Mouse (Mus musculus) CD8-positive naive resting alpha-beta T cell, adult 2 months (primary cell): ENCODE measurements around the gene March1.

Source experiments
- DNase-seq, 2 experiments: peaks; one replicate each; pipeline ENCODE4 v3.0.0; 2022; ENCODE audit warnings: low read depth in 2 of 2, low spot score in 2 of 2

The March1 gene

DNA sequence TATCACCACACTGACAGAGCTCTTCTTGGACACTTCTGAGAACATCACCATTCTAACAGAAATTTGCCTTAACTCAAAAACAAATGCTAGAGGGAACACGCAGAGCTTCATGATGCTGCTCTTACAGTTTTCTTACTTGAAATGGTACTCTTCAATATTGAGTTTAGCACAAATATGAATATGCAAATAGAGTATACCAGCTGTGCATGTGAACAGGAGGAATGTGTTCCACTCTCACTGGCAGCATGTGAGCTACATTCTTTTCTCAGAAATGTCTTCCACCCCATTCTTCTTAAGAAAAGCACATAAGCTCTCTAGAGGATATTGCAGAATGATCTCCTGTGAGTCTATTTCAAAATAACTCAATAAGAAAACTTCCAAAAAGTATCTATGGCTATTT lies 370.0 kb downstream of the March1 start:
- no peak for DNase-seq

DNA sequence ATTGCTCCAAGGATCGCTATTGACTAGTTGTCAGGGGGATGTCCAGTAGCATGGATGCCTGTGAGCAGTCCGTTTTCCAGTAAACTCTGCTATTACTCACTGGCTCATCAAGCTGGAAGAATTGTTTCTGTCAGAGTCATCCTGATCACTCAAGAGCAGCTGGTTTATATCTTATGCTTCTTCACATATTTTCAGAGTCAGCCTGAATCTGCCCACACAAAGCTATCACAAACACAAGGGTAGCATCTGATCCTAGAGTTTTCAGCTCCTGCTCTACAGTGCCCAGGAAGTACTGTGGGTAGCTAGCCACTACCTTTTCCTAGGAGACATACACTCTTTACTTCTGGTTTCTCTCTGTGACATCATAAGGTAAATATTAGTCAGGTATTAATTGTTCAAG lies 405.1 kb downstream of the March1 start:
- no peak for DNase-seq

DNA sequence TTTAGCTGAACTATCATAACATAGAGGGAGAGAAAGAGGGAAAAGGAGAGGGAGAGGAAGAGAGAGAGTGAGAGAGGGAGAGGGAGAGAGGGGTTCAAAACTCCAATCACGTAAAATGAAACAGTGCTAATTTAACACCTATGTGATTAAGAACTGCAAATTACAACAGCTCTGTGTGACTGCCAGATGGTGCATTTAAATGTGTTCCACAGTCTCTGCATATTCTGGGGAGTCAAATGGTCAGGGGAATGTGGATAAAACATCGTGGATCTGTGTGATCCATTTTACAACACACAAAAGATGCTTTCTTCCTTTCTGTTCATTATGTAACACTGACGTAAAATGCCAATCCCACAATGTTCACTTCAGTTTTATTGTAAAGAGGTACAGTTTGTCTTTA lies 416.0 kb downstream of the March1 start:
- DNase-seq = no peak

DNA sequence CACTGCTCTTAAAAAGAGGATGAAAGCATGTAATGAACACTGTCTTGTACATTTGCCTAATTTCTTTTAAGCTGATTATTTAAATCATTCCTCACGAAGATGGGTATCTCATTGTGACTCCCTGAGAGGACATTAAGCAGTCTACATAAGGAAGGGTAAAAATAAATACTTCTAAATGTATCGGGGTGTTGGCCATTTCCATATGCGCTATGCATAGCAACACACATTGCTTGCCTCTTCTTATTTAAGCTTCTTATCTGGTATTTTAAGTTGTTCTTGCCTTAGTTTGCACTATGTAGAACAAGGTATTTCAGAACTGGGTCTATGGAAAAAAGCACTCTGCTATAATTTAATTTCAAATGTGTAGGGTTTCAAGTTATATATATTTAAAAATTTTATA lies 416.7 kb downstream of the March1 start:
- no peak for DNase-seq

DNA sequence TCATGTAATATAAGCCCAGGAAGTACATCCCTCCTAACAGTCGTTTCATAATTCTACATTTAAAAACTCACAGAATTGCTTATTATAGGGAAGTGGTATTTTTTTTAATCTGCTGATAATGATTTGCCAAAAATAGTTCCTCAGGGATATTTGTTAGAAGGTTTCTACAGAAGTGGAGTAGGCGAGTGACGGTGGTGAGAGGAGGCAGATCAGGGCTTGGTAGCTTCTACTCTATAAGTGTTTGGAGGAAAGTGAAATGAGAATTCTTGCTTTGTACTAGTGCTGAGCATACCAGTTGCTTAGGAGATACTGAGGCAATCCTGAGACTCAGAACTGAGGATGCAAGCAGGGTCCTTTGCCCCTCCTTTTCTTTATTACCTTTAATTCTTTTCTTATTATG lies 476.5 kb downstream of the March1 start:
- no peak for DNase-seq

DNA sequence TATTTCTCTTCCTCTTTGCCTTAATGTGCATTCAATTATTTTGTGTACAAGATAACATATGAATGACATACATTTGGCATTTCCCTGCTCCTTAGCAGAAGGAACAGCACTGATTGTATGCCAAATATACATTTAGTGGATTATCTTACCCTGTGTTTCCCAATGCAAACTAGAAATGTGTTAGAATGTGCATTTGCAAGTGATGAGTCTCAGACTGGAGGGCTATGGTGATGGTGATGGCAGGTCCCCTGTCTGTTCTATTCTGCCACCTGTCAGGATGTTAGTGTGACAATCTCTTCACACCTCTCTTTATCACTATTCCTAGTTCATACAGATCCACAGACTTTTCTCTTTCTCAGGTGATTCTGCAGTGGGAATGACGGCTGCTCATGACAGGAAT lies 480.4 kb downstream of the March1 start:
- DNase-seq = no peak

DNA sequence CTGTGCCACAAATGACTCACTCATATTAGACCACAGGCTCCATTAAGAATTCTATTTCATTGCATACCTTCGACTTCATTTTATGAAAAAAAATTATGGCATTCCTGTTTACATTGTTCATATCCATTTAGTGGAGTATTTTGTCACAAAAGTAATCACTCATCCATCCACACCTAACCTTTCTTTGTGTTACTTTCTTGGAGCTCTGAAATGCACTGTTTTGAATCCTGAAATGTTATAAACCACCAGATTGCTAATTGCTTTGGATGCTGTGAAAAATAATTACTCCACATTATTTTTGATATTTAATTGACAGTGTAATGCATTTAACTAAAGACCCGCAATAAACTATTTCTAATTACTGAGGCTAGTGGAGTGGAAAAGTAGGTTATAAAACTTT lies 501.6 kb downstream of the March1 start:
- DNase-seq = no peak

DNA sequence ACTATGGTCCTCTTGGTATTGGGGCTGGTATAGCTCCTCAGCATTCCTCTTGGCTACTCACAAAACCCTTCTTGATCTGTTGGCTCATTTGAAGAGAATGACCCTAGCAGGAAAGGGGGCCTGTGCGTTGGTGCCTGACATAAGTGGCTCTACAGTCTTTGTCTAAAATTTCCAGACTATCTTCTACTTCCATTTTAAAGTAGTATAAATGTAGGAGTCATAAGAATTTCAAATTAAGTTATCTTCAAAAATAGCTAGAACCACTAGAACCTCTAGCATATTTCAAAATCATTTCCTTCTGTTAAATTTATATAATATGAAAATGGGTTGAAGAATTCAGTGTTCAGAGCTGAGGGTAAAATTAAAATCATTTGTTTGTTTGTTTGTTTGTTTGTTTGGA lies 541.9 kb downstream of the March1 start:
- DNase-seq = no peak

DNA sequence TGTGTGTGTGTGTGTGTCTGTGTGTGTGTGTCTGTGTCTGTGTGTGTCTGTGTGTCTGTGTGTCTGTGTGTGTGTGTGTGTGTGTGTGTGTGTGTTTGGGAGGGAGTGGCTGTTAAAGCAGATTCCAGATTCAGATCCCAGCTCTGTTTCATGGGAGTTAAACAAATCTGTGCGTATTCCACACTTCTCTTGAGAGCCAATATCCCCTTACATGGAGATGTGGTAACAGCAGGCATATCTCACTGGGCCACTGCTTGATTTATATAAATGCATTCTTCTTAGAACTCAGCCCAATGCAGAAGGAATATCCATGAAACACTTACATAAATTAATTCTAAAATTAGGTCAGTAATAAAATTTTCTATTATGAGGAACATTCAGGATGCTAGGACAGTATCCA lies 549.1 kb downstream of the March1 start:
- no peak for DNase-seq

DNA sequence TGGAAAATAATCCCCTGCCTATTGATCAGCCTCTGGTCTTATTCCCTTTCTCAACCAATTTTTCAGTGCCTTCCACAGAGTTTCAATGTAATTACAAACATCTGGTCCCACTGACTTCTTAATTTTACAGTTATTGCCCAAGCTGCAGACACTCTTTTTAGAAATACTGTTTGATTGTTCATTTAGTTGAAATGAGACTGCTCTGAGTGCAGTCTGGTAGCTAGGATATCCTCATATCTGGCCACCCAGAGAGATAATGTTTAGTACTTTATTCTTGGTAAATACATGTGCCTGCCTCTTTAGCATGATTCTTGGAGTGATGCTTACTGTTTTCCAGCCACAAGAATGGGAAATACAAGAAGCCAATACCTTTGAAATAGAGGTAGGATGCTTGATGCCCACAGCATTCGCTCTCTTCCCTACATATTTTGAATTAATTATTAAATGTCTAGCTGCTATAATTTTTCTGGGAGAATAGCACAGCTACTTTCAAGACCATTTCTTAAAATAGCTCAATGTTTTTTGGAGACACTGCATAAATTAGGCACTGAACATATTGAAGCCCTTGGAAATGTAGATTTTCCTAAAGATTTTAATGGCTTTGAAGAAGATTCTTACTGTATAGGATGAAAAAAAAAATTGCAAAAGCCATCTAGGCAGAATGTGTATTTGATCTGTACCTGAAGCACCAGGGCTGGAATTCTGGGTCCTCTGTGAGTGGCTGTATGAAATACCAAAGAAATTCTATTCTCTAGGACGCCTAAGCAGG lies 549.9 kb downstream of the March1 start:
- DNase-seq = no peak

DNA sequence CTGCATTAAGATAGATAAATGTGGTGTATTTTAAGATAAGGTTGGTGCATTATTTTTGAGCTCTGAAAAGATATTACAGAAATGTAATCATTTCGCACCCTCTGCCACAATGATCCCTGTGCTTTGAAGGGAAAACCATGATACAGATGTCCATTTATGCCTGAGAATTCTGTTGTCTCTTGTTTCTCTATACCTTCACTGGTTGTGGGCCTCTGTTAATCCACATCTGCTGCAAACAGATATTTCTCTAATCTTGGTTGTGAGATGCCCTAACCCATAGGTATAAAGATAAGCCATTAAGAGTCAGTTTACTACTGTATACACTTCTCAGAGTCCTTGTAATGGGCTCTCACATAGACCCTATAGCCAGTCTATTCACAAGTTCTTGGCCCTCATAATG lies 561.6 kb downstream of the March1 start:
- DNase-seq = no peak

DNA sequence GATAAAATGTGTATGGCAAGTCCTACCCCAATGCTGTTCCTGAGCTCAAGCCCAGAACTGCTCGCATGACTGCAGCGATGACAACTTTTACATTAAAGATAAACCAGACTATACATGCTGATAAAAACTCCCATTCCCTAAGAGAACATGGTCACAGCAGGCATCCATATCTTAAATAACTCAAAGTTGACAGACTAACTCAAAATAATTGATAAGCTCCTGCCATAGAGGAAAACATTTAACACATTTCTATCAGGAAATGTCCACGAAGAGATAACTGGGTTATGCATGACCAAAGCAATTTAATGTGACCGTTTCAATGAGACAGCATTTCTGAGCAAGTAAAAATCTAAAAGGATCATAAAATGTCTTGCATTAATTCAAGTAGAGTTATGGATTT lies 563.6 kb downstream of the March1 start:
- no peak for DNase-seq

DNA sequence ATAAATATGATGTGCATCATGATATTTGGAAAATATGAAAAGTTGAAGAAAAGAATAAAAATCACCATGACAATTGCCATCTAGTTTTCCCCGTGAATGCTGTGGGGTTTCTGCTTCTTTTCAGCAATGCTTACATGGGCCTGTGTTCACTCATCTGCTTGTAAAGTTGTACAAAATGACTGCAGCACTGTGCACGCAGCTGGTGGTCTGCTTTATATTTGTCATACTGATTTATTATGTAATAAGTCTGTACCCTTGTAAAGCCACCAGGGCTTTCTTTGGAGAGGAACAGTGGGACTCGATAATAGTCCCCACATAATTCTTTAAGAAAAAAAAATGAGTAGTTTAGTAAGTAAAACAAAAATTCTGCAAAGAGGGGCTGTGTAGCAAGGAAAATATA lies 564.6 kb downstream of the March1 start:
- no peak for DNase-seq

DNA sequence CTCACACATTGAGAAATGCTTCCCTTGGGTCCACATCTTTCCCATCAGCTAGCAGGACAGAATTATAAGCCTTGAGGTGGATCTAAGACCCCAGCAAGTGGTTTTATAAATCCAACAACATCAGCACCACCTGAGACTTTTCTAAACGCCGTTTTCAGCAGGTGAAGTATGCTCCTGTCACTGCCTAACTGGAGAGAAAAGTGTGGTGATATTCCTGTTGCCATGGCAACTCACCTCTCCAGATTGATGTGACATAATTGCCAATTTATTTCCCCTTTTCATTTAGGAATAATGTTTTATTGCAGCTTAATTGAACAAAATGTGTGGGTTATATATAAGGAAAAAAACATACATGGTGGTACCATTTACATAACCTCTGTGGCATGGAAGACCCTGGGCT lies 565.8 kb downstream of the March1 start:
- DNase-seq = no peak

DNA sequence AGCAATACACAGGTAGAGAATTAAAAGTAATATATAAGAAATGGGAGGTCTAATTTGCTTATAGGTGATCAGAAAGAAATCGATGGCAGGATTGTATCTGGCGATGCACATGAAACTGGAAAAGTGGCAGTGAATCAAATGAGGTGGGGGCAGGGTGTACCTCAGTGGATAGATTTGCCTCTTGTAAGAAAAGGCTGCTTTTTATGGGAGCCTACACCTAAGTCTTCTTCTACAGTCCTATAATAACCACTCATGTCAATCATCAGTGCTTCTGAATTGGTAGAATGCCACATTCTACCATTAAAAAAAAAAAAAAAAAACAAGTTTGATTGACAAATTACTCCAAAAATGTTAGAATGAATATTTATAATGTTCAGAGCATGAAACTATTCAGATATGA lies 567.5 kb downstream of the March1 start:
- no peak for DNase-seq

DNA sequence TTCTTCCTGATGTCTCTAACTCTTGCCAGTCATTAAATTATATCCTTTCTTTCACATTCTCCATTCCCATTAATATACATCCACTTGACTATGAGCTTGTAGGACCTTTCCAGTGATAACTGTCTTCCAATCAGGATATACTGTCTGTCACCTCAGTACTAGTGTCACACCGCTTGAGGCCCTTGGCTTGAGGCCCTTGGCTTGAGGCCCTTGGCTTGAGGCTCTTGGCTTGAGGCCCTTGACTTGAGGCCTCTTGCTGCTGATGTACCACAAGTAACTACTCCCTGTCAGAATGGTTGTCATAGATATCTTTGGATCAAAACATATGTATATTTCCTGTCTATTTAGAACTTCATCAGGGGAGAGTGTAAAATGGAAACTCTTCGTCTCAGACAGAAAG lies 576.7 kb downstream of the March1 start:
- DNase-seq = no peak

DNA sequence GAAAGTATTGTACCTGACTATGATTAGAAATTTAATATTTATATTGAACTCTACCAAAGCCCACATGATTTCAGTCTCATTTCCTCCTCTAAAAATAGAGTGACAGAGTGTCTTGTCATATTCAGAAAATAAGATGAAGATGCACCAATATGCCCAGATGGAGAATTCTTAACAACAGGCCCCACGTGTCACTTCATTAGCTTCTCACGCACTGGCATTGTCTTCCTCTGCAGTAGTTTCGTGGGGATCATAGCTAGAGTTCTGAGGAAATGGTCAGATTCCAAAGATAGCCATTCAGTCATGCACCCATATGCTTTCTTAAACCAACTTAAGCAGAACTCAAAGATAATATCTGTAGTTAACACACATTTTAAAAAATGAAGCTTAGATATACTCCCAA lies 582.5 kb downstream of the March1 start:
- DNase-seq = no peak

DNA sequence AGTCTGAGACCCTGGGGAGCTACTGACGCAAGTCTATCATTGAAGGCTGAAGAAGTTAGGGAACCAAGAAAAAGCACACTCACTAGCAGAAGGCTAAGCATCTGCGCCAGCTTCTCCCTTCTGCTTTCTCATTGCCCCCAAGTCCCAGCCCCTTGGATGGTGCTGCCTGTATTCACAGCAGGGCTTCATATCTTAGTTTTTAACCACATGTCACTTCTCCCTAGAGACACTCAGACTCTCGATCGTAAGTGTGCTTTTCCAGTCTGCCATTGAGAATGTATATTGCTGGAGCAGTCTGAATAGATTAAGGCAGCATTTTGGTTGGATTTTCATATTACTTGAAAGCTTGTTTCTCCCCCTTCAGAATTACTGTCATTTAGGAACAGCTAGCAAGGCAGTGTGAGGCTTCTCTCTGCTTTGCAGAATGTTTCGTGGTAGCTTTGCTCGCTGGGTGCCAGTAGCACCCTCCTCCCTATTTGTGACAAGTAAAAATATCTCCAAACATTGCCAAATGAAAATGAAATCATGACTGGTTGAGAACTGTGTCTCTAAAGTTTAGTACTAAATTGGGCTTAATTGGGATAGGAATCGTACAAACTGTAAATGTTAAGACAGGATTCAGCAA lies 586.2 kb downstream of the March1 start:
- no peak for DNase-seq

DNA sequence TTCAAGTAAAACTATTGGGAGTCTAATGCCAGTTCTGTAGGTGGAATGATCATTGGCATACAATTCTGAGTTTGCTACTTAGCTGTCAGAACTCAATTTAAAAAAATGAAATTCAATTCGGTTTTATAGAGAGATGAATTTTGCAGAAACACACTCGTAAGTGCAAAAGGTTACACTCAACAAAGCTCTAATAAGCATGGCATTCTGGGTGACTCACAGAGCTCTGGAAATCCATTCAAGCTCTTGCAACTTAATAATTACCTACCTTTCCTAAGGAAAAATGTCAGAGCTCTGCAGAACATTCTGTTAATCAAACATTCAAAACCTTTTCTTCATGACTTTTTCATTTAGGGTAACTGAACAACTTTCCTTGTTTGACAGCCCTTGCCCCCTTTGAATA lies 591.9 kb downstream of the March1 start:
- DNase-seq = no peak

DNA sequence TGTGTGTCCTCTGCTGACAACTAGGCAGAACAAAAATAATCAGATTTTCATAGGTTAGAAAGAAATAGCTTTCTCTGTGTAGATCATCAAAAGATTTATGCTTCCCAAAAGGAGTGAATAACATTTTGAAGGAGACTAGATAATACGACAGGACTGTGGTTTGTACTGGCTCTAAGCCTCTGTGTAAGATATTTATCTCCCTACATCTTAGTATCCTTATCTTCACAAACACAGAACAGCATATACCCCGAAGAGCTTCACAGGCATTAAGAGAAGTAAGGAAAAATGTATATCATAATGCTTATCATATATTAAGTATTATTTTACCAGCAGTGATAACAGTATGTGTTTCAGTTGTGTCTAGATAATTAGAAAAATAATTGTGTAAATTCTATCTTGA lies 592.6 kb downstream of the March1 start:
- no peak for DNase-seq

DNA sequence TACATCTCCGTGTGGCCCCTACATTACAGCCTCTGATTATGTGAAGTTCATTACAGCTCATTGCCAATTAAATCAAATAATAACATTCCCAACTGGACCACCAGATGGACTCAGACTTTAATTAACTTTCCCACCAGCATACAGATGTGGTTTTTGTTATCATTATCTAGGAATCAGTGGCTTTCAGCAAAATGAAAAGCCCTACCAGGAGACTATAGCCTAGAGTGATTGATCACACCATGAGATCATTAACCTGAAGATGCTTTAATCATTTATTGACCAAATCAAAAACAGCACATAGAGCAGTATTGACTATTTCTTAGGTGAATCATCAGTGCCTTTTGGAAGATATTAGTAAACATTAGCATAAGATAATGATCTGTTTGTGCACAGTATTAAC lies 602.3 kb downstream of the March1 start:
- no peak for DNase-seq

DNA sequence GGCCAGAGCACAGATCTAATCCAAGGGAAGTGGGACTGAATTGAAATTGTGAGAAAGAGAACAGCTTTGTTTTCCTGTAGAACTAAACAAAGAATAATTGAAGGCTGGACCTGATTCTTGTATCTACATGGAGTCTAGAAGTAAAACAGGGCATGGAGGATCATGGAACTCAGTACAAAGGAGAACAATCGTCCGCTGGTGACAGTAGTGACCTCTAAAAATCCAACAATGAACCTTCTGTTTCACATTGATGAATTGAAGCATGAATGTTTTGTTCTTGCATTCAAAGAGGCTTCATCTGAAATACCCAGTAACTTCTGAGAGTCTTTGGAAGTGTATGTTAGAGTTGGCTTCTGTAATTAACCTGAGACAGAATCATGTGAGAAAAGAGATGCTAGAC lies 612.2 kb downstream of the March1 start:
- no peak for DNase-seq

DNA sequence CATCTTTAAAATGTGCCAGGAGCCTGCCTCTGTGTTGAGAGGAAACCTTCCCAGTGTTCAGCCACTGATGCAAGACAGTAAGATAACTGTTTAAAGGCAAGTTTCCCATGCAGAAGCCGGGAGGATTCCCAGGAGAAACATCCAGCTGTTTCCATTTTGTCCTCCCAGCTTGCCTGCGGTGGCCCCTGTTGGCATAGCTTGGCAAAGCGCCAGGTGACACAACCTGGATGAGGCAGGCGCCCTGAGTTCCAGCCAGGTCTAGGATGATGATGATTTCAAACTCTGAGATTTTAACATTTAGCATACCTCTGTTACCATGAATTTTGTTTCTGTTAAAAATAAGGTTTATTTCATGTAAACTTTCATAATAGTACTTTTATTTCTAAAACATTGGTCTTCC lies 651.8 kb downstream of the March1 start:
- DNase-seq = no peak
